Mouse (Mus musculus) megakaryocyte, embryonic 14.5 days (primary cell): Measurements from ENCODE around the gene D630039A03Rik.

Experiments used
- FLI1 ChIP-seq: IDR thresholded peaks from 2 replicates; pipeline ENCODE4 v1.6.1; 2012; ENCODE audit warnings: low read length, inconsistent platforms, mixed read lengths
- GATA1 ChIP-seq: IDR thresholded peaks from 3 replicates; pipeline ENCODE4 v1.6.1; 2012; ENCODE audit warnings: mixed read lengths, low read length, inconsistent platforms, borderline replicate concordance

- TF ChIP-seq GATA1 (no peak), FLI1 (no peak)
These were observed 9.4 kb downstream of the D630039A03Rik start for GRCm38 (mm10) chr4:57906708-57907107.
